Mouse (Mus musculus) heart, postnatal 4 days (tissue): ENCODE results near the gene Slc45a1. TPM values are rescaled to one million over a fixed set of nuclear protein-coding genes. Genes with fewer than 3 reads are reported as not detected.

ENCODE experiments used
- total RNA-seq, 2 experiments: library from RNA; stranded (reverse); gene quantifications; 2 replicates each; pipeline ENCODE4 v1.2.3; 2021

The Slc45a1 gene
- total RNA-seq, 2 experiments from 2014 or later, result not detected

Other genes with a start within 250 kb of the Slc45a1 start
- 10 to 100 TPM; 18.6 to 20.4 TPM for gene Errfi1, start 201.7 kb upstream of the Slc45a1 start, total RNA-seq